Mouse (Mus musculus) cerebellum, postnatal 4 days (tissue): Measurements from ENCODE around the gene Fam222b.
"Not testable (repeated sequence)": the region's sequence is repeated elsewhere in the genome, so short reads cannot be mapped to it uniquely, and the experiment has no call there.

Experiments used
- DNase-seq, 2 experiments: peaks; one replicate each; pipeline ENCODE4 v3.0.0; 2022; ENCODE audit warnings: low spot score in 2 of 2, mixed read lengths in 1 of 2

Gene Fam222b

DNA sequence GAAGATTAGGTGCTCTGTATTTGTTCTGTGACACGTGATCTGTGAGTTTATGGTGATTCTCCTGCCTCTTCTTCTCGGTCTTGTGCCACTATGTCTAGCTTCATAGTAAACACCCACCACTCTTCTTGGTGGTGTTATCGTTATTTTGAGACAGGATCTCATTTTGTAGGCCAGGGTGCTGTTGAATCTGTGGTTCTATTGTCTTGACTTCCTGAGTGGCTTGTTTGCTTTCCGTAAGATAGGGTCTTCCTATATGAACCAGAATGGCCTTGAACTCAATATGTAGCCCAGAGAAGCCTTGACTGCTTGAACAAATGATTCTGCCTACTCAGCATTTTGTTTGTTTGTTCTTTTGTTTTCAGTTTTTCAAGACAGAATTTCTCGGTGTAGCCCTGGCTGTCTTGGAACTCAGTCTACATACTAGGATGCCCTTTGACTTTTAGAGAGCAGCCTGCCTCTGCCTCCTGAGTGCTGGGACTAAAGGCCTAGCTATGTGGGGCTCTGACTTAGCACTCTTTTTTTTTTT is 6.6 kb upstream of the Fam222b start:
- DNase-seq: no peak

- DNase-seq: no peak
Measured at GRCm38 (mm10) chr11:78094137-78094503, 340 bp upstream of the Fam222b start.

GRCm38 (mm10) chr11:78095144-78095516 is 670 bp downstream of the Fam222b start:
- no peak for DNase-seq

- no peak for DNase-seq
Measured at GRCm38 (mm10) chr11:78097077-78097476, 2.6 kb downstream of the Fam222b start.

DNA sequence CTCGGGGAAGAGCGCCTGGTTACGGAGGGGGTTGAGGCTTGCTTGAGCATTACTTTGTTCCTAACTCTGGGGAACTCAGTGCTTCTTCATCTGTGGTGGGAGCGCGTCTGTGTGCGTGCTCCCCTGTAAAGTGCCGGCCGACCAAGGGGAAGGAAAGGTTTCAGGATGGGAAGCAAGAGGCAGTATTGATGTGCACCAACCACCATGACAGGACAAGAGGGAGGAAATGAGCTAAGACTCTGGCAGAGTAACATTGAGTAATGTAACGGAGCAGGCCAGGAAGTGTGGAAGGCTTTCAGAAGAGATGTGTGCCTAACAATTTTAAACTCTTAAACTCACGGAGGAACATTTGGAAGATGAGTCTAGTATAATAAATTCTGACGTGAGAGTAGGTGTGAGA is 6.3 kb downstream of the Fam222b start:
- DNase-seq: no peak

DNA sequence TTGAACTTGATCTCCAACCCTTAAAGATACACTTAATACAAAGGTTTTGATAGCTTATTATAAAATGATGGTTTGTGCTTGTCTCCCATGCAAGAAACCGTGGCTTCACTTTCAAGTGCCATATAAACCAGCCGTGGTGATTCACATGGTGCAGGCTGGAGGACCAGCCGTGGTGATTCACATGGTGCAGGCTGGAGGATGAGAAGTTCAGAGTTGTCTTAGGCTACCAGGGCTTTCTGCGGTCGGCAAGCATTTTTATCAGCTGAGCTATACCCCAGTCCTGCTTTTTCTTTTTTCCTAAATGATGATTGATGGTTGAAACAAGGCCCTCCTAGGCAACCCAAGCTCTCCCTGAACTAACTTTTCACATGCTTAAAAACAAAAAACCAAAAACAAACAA is 7.7 kb downstream of the Fam222b start:
- no peak for DNase-seq

GRCm38 (mm10) chr11:78102958-78103747 is 8.7 kb downstream of the Fam222b start:
- DNase-seq: no peak

DNA sequence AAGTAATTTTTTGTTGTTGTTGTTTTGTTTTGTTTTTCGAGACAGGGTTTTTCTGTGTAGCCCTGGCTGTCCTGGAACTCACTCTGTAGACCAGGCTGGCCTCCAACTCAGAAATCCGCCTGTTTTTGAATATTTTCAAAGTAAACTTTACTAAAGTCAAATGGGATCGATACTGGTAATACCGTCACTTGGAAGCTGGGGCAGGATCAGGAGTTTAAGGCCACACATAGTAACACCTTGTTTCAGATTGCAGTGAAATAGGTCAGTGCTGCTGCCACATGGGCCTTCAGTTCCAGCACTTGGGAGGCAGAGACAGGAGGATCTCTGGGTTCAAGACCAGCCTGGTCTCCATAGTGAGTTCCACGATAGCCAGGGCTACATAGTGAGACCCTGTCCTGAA is 10.0 kb downstream of the Fam222b start:
- DNase-seq: no peak

GRCm38 (mm10) chr11:78113616-78114015 is 19.2 kb downstream of the Fam222b start:
- no peak for DNase-seq

DNA sequence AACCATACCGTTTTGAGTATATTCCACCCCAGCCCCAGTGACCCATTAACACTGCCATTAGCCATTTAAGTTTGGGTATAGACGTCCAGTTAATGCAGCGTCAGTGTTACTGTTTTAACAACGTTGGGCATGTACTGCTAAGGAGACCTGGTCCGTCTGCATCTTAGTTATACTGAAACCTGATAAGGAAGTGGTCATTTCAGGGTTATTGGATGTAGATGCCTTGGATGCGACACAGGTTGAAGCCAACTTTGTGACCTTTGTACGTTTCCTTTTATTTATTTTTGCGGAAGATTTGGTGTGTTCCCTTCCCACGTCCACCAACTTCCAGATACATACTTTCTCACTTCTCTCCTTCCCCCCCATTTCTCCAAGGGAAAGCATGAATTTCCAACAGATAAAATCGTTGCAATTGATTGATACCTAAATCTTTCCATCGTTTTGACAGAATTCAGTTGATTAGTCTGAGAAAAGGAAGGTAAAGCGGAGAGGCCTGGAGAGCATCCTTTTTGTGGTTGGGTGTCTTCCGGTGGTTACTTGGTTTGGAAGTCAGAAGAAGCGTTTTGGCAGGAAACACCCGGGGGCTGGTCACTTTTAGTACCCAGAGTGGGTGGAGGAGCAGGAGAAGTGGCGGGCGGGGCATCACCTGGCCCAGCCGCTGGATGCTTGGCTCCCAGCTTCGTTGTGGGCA is 20.4 kb downstream of the Fam222b start:
- DNase-seq: no peak

DNA sequence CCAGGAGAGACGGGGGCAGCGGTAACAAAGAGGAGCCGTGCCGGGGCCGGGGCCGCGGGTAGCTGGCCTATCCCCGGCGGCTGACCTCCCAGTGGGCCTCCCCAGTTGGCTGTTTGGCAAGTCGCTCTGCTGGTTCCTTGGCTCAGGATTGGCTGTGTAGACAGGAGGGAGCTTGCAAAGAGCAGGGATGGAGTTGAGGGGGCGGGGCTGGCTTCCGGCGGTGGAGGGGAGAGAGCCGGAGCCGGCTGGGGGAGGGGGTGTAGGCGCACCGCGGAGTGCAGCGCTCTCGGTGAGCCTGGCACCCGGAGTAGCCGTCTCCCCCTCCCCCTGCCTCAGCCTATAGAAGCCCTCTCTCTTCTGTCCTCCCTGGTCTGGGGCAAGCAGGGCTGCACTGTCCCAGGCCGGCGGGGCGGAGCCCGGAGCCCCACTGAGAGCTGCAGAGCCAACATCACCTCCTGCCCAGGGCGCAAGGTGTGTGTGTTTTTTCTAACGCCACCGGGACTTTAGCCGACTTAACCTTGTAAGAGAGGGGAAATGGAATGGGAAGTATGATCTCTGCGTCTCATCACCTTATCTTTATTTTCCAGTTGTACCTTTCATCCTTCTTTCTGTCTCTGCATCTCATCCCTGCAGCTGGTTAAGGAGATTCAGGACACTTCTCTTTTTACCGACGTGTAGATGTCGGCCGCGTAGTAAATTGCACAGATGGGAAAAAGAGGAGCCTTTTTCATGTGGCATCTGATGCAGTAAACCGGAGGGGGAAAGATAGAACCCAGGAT is 21.1 kb downstream of the Fam222b start:
- DNase-seq: peak; percentile 88 to 93

DNA sequence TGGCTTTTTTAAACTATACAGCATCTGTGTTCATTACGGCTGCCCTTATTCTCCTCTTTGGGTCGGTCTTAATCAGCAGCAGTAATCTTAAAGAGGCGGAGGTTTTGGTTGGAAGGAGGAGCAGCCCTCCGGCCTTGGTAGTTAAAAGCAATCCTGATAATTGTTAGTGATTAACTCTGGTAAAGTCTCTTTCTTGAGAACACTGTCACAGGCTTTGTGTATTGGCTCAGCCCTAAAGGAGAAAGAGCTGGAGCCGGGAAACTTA is 21.6 kb downstream of the Fam222b start:
- no peak for DNase-seq

DNA sequence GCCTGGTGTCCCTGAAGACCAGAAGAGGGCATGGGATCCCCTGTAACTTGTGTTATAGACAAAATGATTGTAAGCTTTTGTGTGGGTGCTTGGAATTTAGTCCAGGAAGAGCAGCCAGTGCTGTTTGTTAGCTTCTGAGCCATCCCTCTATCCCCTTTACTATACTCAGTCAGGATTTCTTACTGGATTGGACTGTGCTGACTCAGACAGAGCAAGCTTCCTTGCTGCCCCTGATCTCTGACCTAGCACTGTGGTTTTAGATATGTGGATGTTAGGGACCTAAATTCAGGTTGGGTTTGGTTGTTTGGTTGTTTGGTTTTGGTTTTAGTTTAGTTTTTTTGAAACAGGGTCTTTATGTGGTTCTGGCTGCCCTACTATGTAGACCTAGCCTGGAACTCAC is 24.0 kb downstream of the Fam222b start:
- no peak for DNase-seq

GRCm38 (mm10) chr11:78119898-78120297 is 25.4 kb downstream of the Fam222b start:
- no peak for DNase-seq

- no peak for DNase-seq
Measured at GRCm38 (mm10) chr11:78121176-78121575, 26.7 kb downstream of the Fam222b start.

DNA sequence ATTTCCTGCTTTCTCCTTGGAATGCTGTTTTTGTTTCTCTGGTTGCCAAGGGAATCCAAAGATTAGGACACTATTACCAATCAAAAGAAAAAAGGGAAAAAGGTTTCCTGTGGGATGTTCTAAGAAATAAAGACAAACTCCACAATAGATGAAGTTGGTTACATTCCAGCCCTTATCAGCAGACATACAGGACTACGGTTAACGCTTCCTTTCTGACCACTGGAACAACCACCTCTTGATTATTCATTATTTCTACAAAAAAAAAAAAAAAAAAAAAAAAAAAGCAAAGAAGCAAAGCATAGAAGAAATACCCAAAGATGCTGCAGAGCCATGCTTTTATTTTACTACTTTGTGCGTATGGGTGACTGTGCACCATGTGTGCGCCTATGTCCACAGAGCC is 28.4 kb downstream of the Fam222b start:
- no peak for DNase-seq

- DNase-seq: no peak
Measured at GRCm38 (mm10) chr11:78123782-78124181, 29.3 kb downstream of the Fam222b start.

GRCm38 (mm10) chr11:78125691-78126090 is 31.2 kb downstream of the Fam222b start:
- DNase-seq: no peak

GRCm38 (mm10) chr11:78126739-78127138 is 32.3 kb downstream of the Fam222b start:
- DNase-seq: no peak

- no peak for DNase-seq
Measured at GRCm38 (mm10) chr11:78129458-78129857, 35.0 kb downstream of the Fam222b start.

DNA sequence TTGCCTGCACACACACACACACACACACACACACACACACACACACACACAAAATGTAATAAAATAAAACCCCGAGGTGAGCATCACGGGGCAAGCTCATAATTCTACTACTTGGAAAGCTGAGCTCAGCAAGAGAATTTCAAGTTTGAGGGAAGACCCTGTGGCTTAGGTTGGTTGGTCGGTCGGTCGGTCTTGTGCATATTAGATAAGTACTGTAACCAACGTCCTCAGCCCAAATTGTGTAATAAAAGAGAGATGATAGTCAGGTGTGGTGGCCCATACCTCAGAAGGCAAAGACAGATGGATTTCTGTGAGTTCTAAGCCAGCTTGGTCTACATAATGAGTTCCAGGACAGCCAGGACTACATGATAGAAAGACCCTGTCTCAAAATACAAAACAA is 39.5 kb downstream of the Fam222b start:
- no peak for DNase-seq

- no peak for DNase-seq
Measured at GRCm38 (mm10) chr11:78134344-78134743, 39.9 kb downstream of the Fam222b start.

DNA sequence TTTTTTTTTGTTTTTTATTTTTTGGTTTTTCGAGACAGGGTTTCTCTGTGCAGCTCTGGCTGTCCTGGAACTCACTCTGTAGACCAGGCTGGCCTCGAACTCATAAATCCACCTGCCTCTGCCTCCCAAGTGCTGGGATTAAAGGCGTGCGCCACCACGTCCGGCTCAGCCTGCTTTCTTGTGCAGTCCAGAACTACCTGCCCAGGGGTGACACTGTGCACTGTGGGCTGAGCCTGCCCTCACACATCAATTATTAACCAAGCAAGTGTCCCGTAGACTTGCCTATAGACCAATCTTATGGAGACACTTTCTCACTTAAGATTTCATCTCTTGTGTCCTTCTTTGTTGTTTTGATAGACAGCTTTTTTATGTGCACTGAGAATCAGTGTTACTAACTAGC is 40.9 kb downstream of the Fam222b start:
- DNase-seq: not testable (repeated sequence)
